Mouse (Mus musculus): ENCODE measurements around the gene Gm438. TPM values are rescaled to one million over a fixed set of nuclear protein-coding genes. Genes with fewer than 3 reads are reported as not detected.

The Gm438 gene
- not detected in 2 replicates for polyA plus RNA-seq (2015; fragmentation: Nextera tagmentation; extraction: Ambion mirVana)

GRCm38 (mm10) chr4:144786483-144786882 lies at the start of gene Gm438:
Gene Gm438, minus strand, starts transcription at chr4:144786583.

Other genes with a start within 250 kb of the Gm438 start
- not detected in 2 replicates for gene Gm13124, start 221.4 kb downstream of the Gm438 start, polyA plus RNA-seq (2015; fragmentation: Nextera tagmentation; extraction: Ambion mirVana)
- gene Aadacl4, start 172.9 kb downstream of the Gm438 start, polyA plus RNA-seq (2015; fragmentation: Nextera tagmentation; extraction: Ambion mirVana): not detected in 2 replicates
- gene Gm436, start 100.2 kb downstream of the Gm438 start, polyA plus RNA-seq (2015; fragmentation: Nextera tagmentation; extraction: Ambion mirVana): not detected in 2 replicates
- not detected in 2 replicates for gene Gm13178, start 65.2 kb downstream of the Gm438 start, polyA plus RNA-seq (2015; fragmentation: Nextera tagmentation; extraction: Ambion mirVana)
- gene Dhrs3, start 106.2 kb upstream of the Gm438 start, polyA plus RNA-seq (2015; fragmentation: Nextera tagmentation; extraction: Ambion mirVana): 177 and 186 TPM in 2 replicates

Measured in urinary bladder, postnatal 0 days (tissue).